Mouse (Mus musculus) forebrain, embryonic 14.5 days (tissue): Measurements from ENCODE around the gene Cdr2l. TPM values are rescaled to one million over a fixed set of nuclear protein-coding genes. Genes with fewer than 3 reads are reported as not detected.

Experiments
- ATAC-seq: fragments of 200-750 bp; cut with Nextera tagmentation; 2 replicates; pipeline ENCODE4 v1.8.0; 2017; ENCODE audit warnings: mild to moderate bottlenecking, moderate library complexity
- DNase-seq: peaks from one replicate; pipeline ENCODE4 v3.0.0-alpha.2; 2015; ENCODE audit warnings: low spot score
- H3K27ac ChIP-seq: fragments of 300-500 bp; sonication (generic); 2 replicates; pipeline ENCODE4 v1.5.1; 2014; ENCODE audit warnings: low read depth, mild to moderate bottlenecking, control low read depth, low read length, moderate library complexity
- H3K27me3 ChIP-seq: fragments of 300-500 bp; sonication (generic); replicated peaks from 2 replicates; pipeline ENCODE4 v1.6.1; 2014; ENCODE audit warnings: low read length, control low read depth, mixed read lengths; ENCODE audit not compliant: control insufficient read depth, insufficient read depth
- H3K36me3 ChIP-seq: fragments of 300-500 bp; sonication (generic); 2 replicates; pipeline ENCODE4 v1.6.1; 2014; ENCODE audit warnings: low read length, control low read depth; ENCODE audit not compliant: control insufficient read depth, insufficient read depth
- H3K4me1 ChIP-seq: fragments of 300-500 bp; sonication (generic); 2 replicates; pipeline ENCODE4 v1.6.1; 2014; ENCODE audit warnings: antibody characterized with exemption, low read length, control low read depth; ENCODE audit not compliant: control insufficient read depth, insufficient read depth
- H3K4me2 ChIP-seq: fragments of 300-500 bp; sonication (generic); 2 replicates; pipeline ENCODE4 v1.6.1; 2014; ENCODE audit warnings: mild to moderate bottlenecking, control low read depth, low read length
- H3K4me3 ChIP-seq: fragments of 300-500 bp; sonication (generic); 2 replicates; pipeline ENCODE4 v1.5.1; 2014; ENCODE audit warnings: low read depth, low read length, control low read depth
- H3K9ac ChIP-seq: fragments of 300-500 bp; sonication (generic); 2 replicates; pipeline ENCODE4 v1.6.1; 2014; ENCODE audit warnings: mild to moderate bottlenecking, low read length, control low read depth, moderate library complexity
- H3K9me3 ChIP-seq: fragments of 300-500 bp; sonication (generic); replicated peaks from 2 replicates; pipeline ENCODE4 v1.6.1; 2016; ENCODE audit warnings: low read length, control low read depth, mixed read lengths; ENCODE audit not compliant: control insufficient read depth
- WGBS: fragments of 180-500 bp; shearing (Covaris S2); extraction: QIAGEN DNeasy Blood & Tissue Kit; methylation state at CpG from one replicate; pipeline ENCODE4 v1.1.7; 2014; 5-methylcytosine and 5-hydroxymethylcytosine counted together
- polyA plus RNA-seq: library from polyadenylated mRNA; unstranded; fragments of >200 nt; fragmentation: Nextera tagmentation; extraction: Ambion mirVana; gene quantifications from 2 replicates; pipeline ENCODE4 v1.2.1, GENCODE M21; 2014

The Cdr2l gene
- polyA plus RNA-seq, 1 experiment from 2014 or later, result 19.0 TPM

DNA sequence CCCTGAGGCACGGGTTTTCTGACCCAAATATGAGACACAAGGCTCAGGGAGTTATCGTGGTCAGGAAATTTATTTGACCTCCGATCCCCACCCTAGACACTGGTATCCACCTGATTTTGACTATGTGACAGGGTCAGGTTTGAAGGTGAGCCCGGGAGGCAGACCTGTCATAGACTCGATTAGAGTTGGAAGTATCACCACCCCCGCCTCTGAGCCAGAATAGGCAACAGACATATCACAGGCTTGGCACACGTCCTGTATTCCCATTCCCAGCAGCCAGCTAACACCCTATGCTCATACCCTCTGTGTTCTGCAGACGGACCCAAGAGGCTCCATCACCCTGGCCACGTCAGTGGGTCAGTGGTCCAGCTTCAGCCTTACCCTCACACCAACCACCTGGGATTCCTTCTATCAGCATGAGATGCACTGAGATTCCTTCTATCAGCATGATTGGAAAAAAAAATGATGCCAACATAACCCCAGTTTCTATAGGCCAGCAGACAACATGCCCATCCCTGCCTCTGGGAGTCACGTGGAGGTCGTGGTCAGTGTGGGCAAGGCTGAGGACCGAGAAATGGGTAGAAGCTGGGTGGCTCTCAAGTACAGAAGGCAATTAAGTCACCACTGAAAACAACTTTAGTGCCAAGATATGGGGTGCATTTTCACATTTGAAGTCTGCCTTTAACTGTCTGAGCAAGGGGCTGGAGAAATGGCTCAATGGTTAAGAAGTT is 6.9 kb upstream of the Cdr2l start:
- H3K9ac ChIP-seq, result peak overlapping the region; percentile 67
- peaks cover 3% of the 10 kb centered on the region; the same call in 1 of the 2 replicates for H3K4me1 ChIP-seq
- ATAC-seq (no peak), DNase-seq (no peak)
- H3K27ac ChIP-seq, result no peak overlapping the region
- H3K27me3 ChIP-seq, result no peaks in the 10 kb centered on the region
- H3K9me3 ChIP-seq, result 0 out of 2 replicates have a peak, but pooled peaks cover 3% of the 10 kb centered on the region
- no peaks in the 10 kb centered on the region for H3K36me3 ChIP-seq
- H3K4me3 ChIP-seq, result peak overlapping the region; percentile 38; the same call in 1 of the 2 replicates
- peak overlapping the region; percentile 70 for H3K4me2 ChIP-seq
- WGBS, result 66% methylated on average over 12 of the region's 12 CpGs

DNA sequence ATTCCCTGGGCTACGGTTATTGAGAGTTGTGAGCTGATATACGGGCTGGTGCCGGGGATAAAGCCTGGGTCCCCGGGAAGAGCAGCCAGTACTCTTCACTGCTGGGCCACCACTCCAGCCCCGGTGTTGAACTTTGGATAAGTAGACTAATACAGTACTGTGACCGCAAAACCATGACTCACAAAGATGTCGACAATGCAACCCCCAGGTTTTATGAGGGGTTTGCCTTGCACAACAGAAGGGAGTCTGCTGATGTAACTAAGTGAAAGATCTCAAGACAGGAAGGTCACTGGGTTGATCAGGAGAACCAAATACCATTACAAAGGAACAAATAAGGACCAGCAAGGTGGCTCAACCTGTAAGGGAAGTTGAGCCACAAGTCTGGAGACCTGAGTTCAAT is 5.0 kb upstream of the Cdr2l start:
- H3K4me2 ChIP-seq, result no peak overlapping the region
- no peak overlapping the region for H3K4me3 ChIP-seq
- H3K4me1 ChIP-seq, result peaks cover 3% of the 10 kb centered on the region; the same call in 1 of the 2 replicates
- DNase-seq (no peak), ATAC-seq (no peak)
- 0 out of 2 replicates have a peak, but pooled peaks cover 3% of the 10 kb centered on the region for H3K9me3 ChIP-seq
- WGBS, result 74% methylated on average over 7 of the region's 7 CpGs
- H3K27ac ChIP-seq, result no peak overlapping the region
- no peaks in the 10 kb centered on the region for H3K36me3 ChIP-seq
- H3K9ac ChIP-seq, result no peak overlapping the region
- no peaks in the 10 kb centered on the region for H3K27me3 ChIP-seq

DNA sequence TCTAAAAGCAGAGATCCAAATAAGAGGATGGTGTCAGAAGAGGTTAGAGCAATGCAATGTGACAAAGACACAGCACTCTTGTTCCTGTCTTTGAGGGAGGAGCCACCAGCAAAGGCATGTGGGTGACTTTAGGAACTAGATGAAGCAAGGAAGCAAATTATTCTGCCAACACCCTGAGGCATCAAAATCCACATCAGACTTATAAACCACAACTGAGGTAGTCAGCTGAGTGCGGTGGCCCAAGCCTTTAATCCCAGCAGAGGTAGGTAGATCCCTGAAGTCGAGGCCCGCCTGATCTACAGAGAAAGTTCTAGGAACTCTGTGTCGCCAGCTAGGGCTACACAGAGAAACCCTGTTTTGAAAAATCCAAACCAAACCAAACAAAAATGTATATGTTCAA is 4.5 kb upstream of the Cdr2l start:
- no peak overlapping the region for H3K9ac ChIP-seq
- 94% methylated on average over 4 of the region's 4 CpGs for WGBS
- H3K4me2 ChIP-seq, result no peak overlapping the region
- DNase-seq (no peak), ATAC-seq (no peak)
- no peak overlapping the region for H3K27ac ChIP-seq
- 0 out of 2 replicates have a peak, but pooled peaks cover 3% of the 10 kb centered on the region for H3K9me3 ChIP-seq
- no peaks in the 10 kb centered on the region for H3K27me3 ChIP-seq
- H3K36me3 ChIP-seq, result no peaks in the 10 kb centered on the region
- H3K4me3 ChIP-seq, result no peak overlapping the region
- peaks cover 3% of the 10 kb centered on the region; the same call in 1 of the 2 replicates for H3K4me1 ChIP-seq

DNA sequence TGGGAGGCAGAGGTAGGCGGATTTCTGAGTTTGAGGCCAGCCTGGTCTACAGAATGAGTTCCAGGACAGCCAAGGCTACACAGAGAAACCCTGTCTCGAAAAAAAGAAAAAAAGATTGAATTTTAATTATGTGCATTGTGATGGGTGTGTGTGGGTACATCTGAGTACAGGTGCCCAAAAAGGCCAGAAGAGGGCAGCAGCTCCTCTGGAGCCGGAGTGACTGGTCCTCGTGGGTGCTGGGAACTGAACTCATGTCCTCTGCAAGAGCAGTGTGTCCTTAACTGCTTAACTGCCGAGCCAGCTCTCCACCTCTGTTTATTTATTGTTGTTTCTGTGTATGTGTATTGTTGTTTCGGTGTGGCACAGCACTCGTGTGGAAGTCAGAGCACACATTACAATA is 3.9 kb upstream of the Cdr2l start:
- Histone ChIP-seq H3K4me2 (no peak overlapping the region), H3K27me3 (no peaks in the 10 kb centered on the region), H3K4me1 (peaks cover 7% of the 10 kb centered on the region), H3K4me3 (no peak overlapping the region), H3K36me3 (no peaks in the 10 kb centered on the region), H3K27ac (no peak overlapping the region), H3K9ac (no peak overlapping the region), H3K9me3 (0 out of 2 replicates have a peak, but pooled peaks cover 3% of the 10 kb centered on the region)
- ATAC-seq (no peak), DNase-seq (no peak)
- WGBS, result 86% methylated on average over 7 of the region's 7 CpGs

DNA sequence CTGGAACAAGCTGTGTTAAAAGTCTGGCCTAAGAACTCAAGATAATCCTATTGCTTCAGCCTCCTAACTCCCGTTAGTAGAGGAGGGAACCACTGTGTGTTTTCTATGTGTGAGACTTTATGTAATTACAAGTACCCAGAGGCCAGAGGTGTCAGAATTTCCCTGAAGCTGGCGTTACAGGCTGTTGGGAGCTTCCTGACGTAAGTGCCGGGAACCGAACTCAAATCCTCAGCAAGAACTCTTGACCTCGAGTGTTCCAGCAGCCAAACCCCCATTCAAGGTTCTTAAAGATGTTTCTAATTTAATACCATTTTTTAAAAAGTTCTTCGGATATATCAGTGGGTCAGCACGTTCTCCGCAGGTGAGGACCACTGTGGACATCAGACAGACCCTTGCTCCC is 440 bp upstream of the Cdr2l start:
- Histone ChIP-seq H3K4me3 (peak overlapping the region; percentile 91), H3K4me2 (peak overlapping the region; percentile 88), H3K36me3 (no peaks in the 10 kb centered on the region), H3K4me1 (peaks cover 23% of the 10 kb centered on the region), H3K9ac (peak overlapping the region; percentile 98; the same call in 1 of the 2 replicates), H3K27ac (no peak overlapping the region), H3K9me3 (0 out of 2 replicates have a peak, but pooled peaks cover 3% of the 10 kb centered on the region), H3K27me3 (no peaks in the 10 kb centered on the region)
- no peak for ATAC-seq
- WGBS, result 14% methylated on average over 9 of the region's 9 CpGs
- DNase-seq, result no peak

DNA sequence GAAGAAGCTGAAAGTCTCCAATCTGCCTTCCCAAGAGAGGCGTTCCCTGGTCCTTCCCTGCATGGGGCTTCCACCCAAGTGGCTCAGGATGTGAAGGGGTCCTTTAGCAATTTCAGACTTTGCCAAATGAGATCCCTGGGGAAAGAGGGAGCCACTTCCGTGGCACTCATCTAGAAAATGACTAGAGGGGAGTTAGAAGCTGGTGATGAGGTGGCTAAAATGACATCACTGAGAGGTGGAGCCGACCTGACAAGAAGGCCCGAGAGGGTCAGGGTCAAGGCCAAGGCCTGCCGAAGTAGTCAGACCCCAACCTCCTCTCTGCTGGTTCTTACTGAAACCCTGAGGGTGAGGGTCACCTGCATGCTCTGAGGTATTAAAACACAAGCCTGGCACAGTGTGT is 1.2 kb downstream of the Cdr2l start:
- ATAC-seq (no peak), DNase-seq (peak; percentile 34)
- peak overlapping the region; percentile 98 for H3K9ac ChIP-seq
- peak overlapping the region; percentile 91 for H3K4me3 ChIP-seq
- peaks cover 23% of the 10 kb centered on the region for H3K4me1 ChIP-seq
- H3K27me3 ChIP-seq, result no peaks in the 10 kb centered on the region
- H3K9me3 ChIP-seq, result 0 out of 2 replicates have a peak, but pooled peaks cover 2% of the 10 kb centered on the region
- H3K4me2 ChIP-seq, result peak overlapping the region; percentile 88
- 5% methylated on average over 5 of the region's 5 CpGs for WGBS
- H3K36me3 ChIP-seq, result no peaks in the 10 kb centered on the region
- peak overlapping the region; percentile 77; the same call in 1 of the 2 replicates for H3K27ac ChIP-seq

DNA sequence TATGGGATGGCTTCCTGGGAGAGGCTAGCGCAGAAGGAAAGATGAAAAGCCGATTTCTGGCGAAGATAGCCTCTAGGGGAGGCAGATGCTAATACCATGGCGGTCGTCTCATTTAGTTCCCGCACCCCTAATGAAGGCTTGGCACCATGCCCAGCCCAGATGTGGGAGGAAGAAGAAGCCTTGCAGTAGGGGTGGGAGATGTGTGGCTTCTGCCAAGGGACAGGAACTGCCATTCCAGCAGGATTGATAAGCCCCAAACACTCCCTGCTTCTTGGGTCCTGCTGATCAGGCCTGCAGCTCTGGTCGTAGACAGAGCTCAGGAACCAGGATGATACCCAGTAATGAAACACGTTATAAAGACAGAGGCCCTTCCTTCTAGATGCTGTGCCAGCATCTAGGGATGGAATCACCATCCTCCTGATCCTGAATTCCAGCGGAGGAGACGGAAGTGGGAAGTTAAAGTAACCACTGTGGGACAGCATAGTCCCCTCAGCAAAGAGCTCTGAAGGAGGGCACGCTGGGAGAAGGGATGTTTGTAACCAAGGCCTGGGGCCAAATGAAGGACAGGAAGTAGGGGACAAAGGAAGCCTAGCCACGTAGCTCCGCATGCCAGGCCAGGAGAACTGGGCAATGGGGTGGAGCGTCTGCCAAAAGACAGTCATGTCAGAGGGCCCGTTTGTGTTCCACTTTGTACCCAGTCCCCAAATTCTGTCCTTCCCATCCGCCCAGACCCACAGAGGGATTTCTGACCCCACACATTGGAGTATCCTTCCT is 2.2 kb downstream of the Cdr2l start:
- no peaks in the 10 kb centered on the region for H3K27me3 ChIP-seq
- H3K9ac ChIP-seq, result peak overlapping the region; percentile 98
- H3K4me2 ChIP-seq, result peak overlapping the region; percentile 88
- H3K4me3 ChIP-seq, result peak overlapping the region; percentile 91
- peak overlapping the region; percentile 77 for H3K27ac ChIP-seq
- H3K4me1 ChIP-seq, result peaks cover 23% of the 10 kb centered on the region
- DNase-seq (peak; percentile 81), ATAC-seq (peak; percentile 42; the same call in 1 of the 2 replicates)
- 32% methylated on average over 16 of the region's 16 CpGs for WGBS
- H3K36me3 ChIP-seq, result peaks cover 6% of the 10 kb centered on the region; the same call in 1 of the 2 replicates
- no peaks in the 10 kb centered on the region for H3K9me3 ChIP-seq

DNA sequence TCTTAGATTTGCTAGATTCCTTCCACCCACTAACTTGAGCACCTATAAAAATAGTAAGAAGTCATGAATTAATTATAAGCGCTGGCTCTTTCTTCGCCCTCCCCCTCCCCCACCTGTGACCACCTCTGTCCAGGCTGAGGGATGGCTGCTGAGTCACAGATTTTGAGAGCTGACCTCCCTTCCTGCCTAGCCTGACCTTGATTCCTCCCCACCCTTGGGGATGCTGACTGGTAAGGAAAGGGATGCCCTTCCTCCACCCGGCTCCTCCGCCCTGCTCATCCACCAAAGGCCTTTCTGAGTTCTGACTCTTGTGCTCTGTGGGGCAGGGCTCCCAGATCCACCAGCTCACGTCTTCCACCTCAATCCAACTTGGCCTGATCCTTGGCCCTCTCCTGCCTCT is 2.9 kb downstream of the Cdr2l start:
- peaks cover 23% of the 10 kb centered on the region for H3K4me1 ChIP-seq
- DNase-seq (no peak), ATAC-seq (no peak)
- H3K36me3 ChIP-seq, result peaks cover 6% of the 10 kb centered on the region; the same call in 1 of the 2 replicates
- H3K4me2 ChIP-seq, result peak overlapping the region; percentile 88
- WGBS, result 82% methylated on average over 5 of the region's 5 CpGs
- no peak overlapping the region for H3K27ac ChIP-seq
- no peaks in the 10 kb centered on the region for H3K27me3 ChIP-seq
- H3K4me3 ChIP-seq, result no peak overlapping the region
- H3K9me3 ChIP-seq, result no peaks in the 10 kb centered on the region
- no peak overlapping the region for H3K9ac ChIP-seq
